Mouse (Mus musculus) neural tube, embryonic 15.5 days (tissue): ENCODE measurements at regions not wholly inside any gene's neighbourhood (a gene's known extent, or its start where the extent isn't known, plus 50 kb on each side); places are given as distances from the start of the nearest gene placed in this dataset.
A peak's percentile ranks its signal among the peaks of the same experiment; 100 is the strongest.
"Not testable (repeated sequence)": the region's sequence is repeated elsewhere in the genome, so short reads cannot be mapped to it uniquely, and the experiment has no call there.

ENCODE experiments used
- ATAC-seq: fragments of 200-750 bp; cut with Nextera tagmentation; 2 replicates; pipeline ENCODE4 v1.8.0; 2017; ENCODE audit warnings: mild to moderate bottlenecking, moderate TSS enrichment, moderate library complexity; ENCODE audit not compliant: low FRiP score
- H3K27ac ChIP-seq: fragments of 300-500 bp; sonication (generic); replicated peaks from 2 replicates; pipeline ENCODE4 v1.5.1; 2015; ENCODE audit warnings: mild to moderate bottlenecking, inconsistent platforms
- H3K27me3 ChIP-seq: fragments of 300-500 bp; sonication (generic); replicated peaks from 2 replicates; pipeline ENCODE4 v1.6.1; 2015; ENCODE audit warnings: inconsistent platforms
- H3K36me3 ChIP-seq: fragments of 300-500 bp; sonication (generic); 2 replicates; pipeline ENCODE4 v1.6.1; 2015; ENCODE audit warnings: inconsistent platforms
- H3K4me1 ChIP-seq: fragments of 300-500 bp; sonication (generic); 2 replicates; pipeline ENCODE4 v1.6.1; 2015; ENCODE audit warnings: inconsistent platforms
- H3K4me2 ChIP-seq: fragments of 300-500 bp; sonication (generic); 2 replicates; pipeline ENCODE4 v1.6.1; 2015; ENCODE audit warnings: inconsistent platforms, mild to moderate bottlenecking, moderate library complexity
- H3K4me3 ChIP-seq: fragments of 300-500 bp; sonication (generic); replicated peaks from 2 replicates; pipeline ENCODE4 v1.5.1; 2015; ENCODE audit warnings: mild to moderate bottlenecking, inconsistent platforms
- H3K9ac ChIP-seq: fragments of 300-500 bp; sonication (generic); replicated peaks from 2 replicates; pipeline ENCODE4 v1.6.1; 2015; ENCODE audit warnings: mild to moderate bottlenecking, inconsistent platforms
- H3K9me3 ChIP-seq: fragments of 300-500 bp; sonication (generic); replicated peaks from 2 replicates; pipeline ENCODE4 v1.6.1; 2016; ENCODE audit warnings: inconsistent platforms
- WGBS: fragments of 180-500 bp; shearing (Covaris S2); methylation state at CpG from one replicate; pipeline ENCODE4 v1.1.7; 2015; ENCODE audit warnings: mixed read lengths; 5-methylcytosine and 5-hydroxymethylcytosine counted together

DNA sequence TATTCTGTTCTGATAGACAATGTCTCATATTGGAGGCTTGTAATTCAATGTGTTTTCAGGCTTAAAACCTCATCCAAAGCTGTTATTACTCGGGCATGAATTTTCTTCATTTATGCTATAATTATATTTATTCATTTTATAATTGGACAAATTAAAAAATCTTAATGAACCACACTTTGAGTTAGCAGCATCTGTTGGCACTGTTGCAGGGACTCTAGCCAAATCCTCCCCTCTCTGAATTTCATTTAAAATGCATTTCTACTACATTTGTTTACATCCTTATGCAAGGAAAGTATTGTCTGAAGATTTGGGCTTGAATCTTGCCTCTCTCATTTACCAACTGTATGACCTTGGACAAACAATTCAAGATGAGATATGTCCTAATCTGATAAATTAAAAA lies 874.2 kb upstream of the Kirrel3 start:
- Histone ChIP-seq H3K4me3 (no peak overlapping the region), H3K27me3 (no peaks in the 10 kb centered on the region), H3K4me2 (no peak overlapping the region), H3K4me1 (no peaks in the 10 kb centered on the region), H3K36me3 (no peaks in the 10 kb centered on the region), H3K9me3 (no peaks in the 10 kb centered on the region), H3K27ac (no peak overlapping the region), H3K9ac (no peak overlapping the region)
- 81% methylated on average over 1 of the region's 1 CpGs for WGBS
- ATAC-seq = no peak

DNA sequence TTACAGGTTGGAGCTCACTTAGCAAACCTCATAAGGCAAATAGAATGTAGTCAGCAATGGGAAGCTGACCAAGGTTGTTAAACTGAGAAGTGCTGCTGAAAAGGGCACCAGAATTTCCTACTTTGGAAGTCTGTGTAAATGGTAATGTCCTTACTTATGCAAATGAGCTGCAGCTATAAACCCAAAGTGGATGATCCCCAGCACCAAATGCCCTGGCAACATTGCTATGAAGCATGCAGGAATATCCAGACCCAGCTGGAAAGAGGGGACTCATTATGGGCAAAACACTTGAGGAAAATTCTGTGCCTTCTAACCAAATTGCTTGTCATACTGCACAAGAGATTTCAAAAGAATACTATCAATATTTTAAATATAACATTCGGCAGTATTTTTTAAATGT lies 861.3 kb upstream of the Kirrel3 start:
- Histone ChIP-seq H3K9me3 (no peaks in the 10 kb centered on the region), H3K36me3 (no peaks in the 10 kb centered on the region), H3K4me1 (no peaks in the 10 kb centered on the region), H3K4me3 (no peak overlapping the region), H3K4me2 (no peak overlapping the region), H3K27me3 (no peaks in the 10 kb centered on the region), H3K27ac (no peak overlapping the region), H3K9ac (no peak overlapping the region)
- 89% methylated on average over 1 of the region's 1 CpGs for WGBS
- ATAC-seq = peak; percentile 53; the same call in 1 of the 2 replicates

DNA sequence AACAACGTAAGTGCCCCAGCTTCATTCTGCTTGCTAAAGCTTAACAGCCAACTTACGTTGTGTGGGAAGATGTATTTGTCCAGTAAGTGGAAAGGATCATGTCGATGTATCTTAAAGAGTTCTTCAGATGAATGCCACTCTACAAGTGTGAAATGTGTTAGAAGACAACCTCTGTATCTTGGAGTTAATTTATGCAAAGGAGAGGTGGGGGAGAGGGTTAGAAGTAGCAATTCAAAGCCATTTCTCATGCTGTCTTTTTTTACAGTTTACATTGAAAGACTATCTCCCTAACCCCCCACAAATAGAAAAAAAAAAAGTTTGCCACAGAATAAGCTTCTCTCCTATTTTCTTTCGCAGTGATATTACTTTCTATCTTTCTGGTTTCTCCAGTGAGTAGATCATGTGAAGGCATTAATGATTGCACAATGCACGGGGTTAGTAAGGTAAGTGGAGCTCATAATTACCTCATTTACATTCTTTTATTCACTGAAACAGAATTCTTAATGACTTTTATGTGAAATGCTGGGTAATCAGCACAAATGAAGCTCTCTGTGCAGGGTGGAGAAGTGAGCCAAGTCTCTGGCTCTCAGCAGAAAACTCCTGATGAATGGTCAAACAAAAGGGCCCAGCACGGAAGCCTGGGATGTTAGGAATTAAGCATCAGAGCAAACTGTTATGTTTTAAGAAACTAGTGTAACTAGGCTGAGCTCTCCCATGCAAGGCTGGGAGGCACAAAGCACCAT lies 855.8 kb upstream of the Kirrel3 start:
- ATAC-seq = no peak
- H3K27ac ChIP-seq = 0 out of 2 replicates have a peak overlapping the region, but pooled peaks have one; percentile 19
- H3K9me3 ChIP-seq = no peaks in the 10 kb centered on the region
- H3K36me3 ChIP-seq = no peaks in the 10 kb centered on the region
- H3K27me3 ChIP-seq = no peaks in the 10 kb centered on the region
- H3K4me2 ChIP-seq = no peak overlapping the region
- WGBS = 35% methylated on average over 6 of the region's 6 CpGs
- H3K4me3 ChIP-seq = no peak overlapping the region
- peaks cover 5% of the 10 kb centered on the region; the same call in 1 of the 2 replicates for H3K4me1 ChIP-seq
- no peak overlapping the region for H3K9ac ChIP-seq

DNA sequence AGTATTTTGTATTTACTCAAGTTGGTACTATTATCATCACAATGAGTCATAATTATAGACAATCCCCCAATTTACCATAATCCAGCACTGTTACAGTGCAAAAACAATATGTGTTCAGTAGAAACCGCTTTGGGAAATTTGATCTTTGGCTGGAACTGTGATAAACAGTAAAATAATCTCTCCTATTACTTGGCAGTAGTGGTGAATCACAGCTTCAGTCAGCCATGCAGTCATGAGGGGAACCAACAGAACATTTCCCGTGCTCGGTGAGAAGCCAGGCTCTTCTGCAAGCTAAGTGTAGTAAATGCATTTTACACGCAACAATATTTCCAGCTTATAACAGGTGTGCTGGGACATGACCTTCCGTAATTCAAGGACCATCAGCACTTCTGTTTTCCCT lies 822.7 kb upstream of the Kirrel3 start:
- WGBS = 65% methylated on average over 5 of the region's 5 CpGs
- no peak overlapping the region for H3K9ac ChIP-seq

DNA sequence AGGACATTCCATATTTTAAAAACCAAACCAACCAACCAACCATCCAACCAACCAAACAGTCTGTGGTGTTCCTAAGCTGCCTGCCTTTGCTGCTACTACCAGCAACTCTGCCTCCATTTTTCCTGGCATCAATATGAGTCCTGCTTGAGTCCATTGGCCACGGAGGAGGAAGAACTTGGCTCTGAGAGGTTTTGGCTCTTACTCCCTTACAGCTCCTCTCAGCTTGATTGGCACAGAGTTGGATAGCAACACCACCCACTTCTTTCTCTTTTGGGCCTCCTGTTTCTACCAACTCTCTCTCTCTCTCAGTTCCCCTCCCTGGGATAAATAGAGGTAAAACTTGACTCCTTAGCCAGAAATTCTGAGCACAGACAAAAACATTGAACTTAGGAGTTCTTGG lies 804.6 kb upstream of the Kirrel3 start:
- Histone ChIP-seq H3K27ac (no peak overlapping the region), H3K4me1 (no peaks in the 10 kb centered on the region), H3K36me3 (no peaks in the 10 kb centered on the region), H3K9ac (no peak overlapping the region), H3K4me2 (no peak overlapping the region), H3K4me3 (no peak overlapping the region), H3K27me3 (no peaks in the 10 kb centered on the region), H3K9me3 (no peaks in the 10 kb centered on the region)
- 36% methylated on average over 1 of the region's 1 CpGs for WGBS
- no peak for ATAC-seq

More for the DNA sequence above, 822.7 kb upstream of the Kirrel3 start:
- H3K36me3 ChIP-seq = no peaks in the 10 kb centered on the region
- no peaks in the 10 kb centered on the region for H3K9me3 ChIP-seq
- no peaks in the 10 kb centered on the region for H3K4me1 ChIP-seq
- H3K27me3 ChIP-seq = no peaks in the 10 kb centered on the region
- no peak for ATAC-seq
- H3K27ac ChIP-seq = no peak overlapping the region
- no peak overlapping the region for H3K4me2 ChIP-seq
- H3K4me3 ChIP-seq = no peak overlapping the region

DNA sequence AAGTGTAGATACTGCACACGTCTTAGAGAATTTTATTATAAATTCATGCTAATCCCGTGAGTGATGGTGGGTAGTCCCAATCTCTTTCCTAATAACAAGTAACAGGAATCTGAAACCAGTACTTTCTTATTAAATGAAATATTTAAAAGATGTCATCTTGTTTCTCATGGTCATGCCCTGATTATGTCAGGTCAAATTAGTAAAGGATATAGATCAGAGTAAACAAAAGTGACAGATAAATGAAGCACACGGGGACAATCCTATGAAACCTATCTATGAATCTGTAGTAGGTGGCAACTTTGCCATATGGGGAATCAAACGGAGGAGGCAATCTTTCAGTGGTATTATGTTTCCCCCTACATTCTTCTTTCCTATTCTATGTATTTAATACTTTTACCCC lies 794.0 kb upstream of the Kirrel3 start:
- no peak overlapping the region for H3K9ac ChIP-seq
- no peak for ATAC-seq
- H3K27me3 ChIP-seq = no peaks in the 10 kb centered on the region
- no peaks in the 10 kb centered on the region for H3K9me3 ChIP-seq
- H3K4me2 ChIP-seq = no peak overlapping the region
- no peaks in the 10 kb centered on the region for H3K4me1 ChIP-seq
- H3K36me3 ChIP-seq = no peaks in the 10 kb centered on the region
- 81% methylated on average over 4 of the region's 4 CpGs for WGBS
- H3K27ac ChIP-seq = no peak overlapping the region
- no peak overlapping the region for H3K4me3 ChIP-seq

DNA sequence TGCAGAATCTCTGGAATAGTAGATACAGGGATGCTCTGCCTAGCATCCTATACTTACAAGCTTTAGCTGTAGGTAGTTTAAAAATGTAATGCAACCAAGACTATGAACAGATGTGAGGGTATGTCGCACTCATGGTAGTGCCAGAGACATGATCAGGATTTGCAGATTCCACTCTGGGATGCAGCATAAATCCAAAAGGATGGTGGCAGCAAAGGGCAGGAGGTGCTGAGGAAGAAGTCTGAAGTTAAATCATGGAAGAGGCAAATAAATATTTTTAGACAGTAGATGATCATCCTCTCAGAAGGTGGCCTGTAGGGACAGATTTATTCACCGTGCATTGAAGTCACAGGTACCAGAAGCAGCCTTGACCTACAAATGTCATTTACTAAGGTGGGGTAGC lies 768.1 kb upstream of the Kirrel3 start:
- Histone ChIP-seq H3K27me3 (no peaks in the 10 kb centered on the region), H3K4me2 (no peak overlapping the region), H3K4me1 (no peaks in the 10 kb centered on the region), H3K4me3 (no peak overlapping the region), H3K9me3 (no peaks in the 10 kb centered on the region), H3K9ac (no peak overlapping the region), H3K27ac (no peak overlapping the region), H3K36me3 (no peaks in the 10 kb centered on the region)
- 82% methylated on average over 2 of the region's 2 CpGs for WGBS
- no peak for ATAC-seq

DNA sequence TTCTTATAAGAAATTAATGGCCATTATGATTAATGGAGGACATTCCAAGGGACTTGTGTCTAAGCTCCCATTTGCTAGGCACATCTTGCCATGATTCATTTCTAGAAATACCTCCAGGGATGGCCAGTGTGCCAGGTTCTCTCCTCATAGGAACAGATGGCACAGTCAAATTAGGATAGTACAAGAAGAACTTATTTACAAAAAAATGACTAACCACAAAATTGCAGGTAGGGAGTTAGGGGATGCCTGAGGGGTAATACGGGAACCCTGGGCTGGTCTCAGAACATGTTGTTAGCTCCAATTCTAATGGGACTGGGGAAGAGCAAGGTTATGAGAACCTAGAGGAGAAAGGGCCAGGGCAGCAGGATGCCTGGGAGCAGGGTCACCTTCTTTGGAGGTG lies 760.9 kb upstream of the Kirrel3 start:
- H3K4me2 ChIP-seq = no peak overlapping the region
- no peaks in the 10 kb centered on the region for H3K27me3 ChIP-seq
- H3K9ac ChIP-seq = no peak overlapping the region
- no peaks in the 10 kb centered on the region for H3K9me3 ChIP-seq
- no peaks in the 10 kb centered on the region for H3K36me3 ChIP-seq
- H3K4me3 ChIP-seq = no peak overlapping the region
- WGBS = 77% methylated on average over 1 of the region's 1 CpGs
- no peak overlapping the region for H3K27ac ChIP-seq
- no peaks in the 10 kb centered on the region for H3K4me1 ChIP-seq
- ATAC-seq = no peak

DNA sequence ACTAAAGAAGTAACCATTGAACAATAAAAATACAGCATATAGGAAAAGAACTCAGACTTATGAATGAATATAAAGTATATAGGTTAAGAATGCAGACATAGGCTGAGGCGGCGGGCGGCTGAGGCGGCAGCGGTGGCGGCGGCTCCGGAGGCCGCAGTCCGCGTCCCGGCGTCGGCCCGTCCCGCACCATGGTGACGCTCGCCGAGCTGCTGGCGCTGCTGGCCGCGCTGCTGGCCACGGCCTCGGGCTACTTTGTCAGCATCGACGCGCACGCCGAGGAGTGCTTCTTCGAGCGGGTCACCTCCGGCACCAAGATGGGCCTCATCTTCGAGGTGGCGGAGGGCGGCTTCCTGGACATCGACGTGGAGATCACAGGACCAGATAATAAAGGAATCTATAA lies 757.6 kb upstream of the Kirrel3 start:
- H3K27me3 ChIP-seq, H3K27ac ChIP-seq: not testable (repeated sequence)
- 74% methylated on average over 20 of the region's 37 CpGs for WGBS

DNA sequence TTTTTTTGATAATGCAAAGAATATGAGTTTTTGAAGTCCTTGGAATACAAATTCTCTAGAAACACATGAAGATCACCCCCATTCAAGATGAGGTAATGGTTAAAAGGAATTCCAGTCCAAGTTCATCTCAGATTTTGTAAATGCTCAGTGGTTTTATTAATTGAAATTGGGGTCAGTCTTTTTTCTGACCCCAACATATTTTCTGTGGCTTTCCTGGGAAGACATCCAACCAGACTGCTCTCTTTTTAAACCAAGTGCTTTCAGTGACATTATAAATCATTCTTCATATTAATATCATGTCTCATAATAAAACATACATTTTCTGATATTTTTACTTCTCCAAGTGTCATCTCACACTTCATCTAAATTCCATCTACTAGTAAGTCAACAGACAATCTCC lies 725.0 kb upstream of the Kirrel3 start:
- Histone ChIP-seq H3K9ac (no peak overlapping the region), H3K4me1 (no peaks in the 10 kb centered on the region), H3K4me3 (no peak overlapping the region), H3K27ac (no peak overlapping the region), H3K4me2 (no peak overlapping the region), H3K9me3 (no peaks in the 10 kb centered on the region), H3K27me3 (no peaks in the 10 kb centered on the region), H3K36me3 (no peaks in the 10 kb centered on the region)
- no peak for ATAC-seq

More for the DNA sequence above, 757.6 kb upstream of the Kirrel3 start:
- H3K4me2 ChIP-seq, H3K9ac ChIP-seq, H3K4me3 ChIP-seq, ATAC-seq, H3K4me1 ChIP-seq, H3K36me3 ChIP-seq, H3K9me3 ChIP-seq: not testable (repeated sequence)

DNA sequence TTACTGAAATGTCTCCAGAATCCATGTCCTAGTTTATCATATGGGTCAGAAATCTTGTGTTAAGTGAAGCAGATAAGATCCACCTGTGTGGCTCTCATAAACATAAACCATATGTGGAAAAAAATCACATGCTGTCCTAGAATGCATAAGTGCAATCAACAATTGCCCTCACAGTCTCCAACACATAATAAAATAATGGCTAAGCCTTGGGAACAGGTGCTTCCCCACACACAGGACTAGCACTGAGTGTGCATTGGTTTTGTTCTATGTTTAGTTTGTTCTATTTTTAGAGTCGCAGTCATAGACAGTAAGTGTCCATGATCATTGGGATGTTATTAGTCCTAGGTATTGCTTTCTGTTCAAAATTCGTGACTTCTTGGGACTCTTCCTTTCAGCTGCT lies 719.5 kb upstream of the Kirrel3 start:
- WGBS = 79% methylated on average over 2 of the region's 2 CpGs
- no peaks in the 10 kb centered on the region for H3K36me3 ChIP-seq
- no peak for ATAC-seq
- H3K4me3 ChIP-seq = no peak overlapping the region
- no peaks in the 10 kb centered on the region for H3K4me1 ChIP-seq
- H3K9me3 ChIP-seq = no peaks in the 10 kb centered on the region
- no peak overlapping the region for H3K4me2 ChIP-seq
- no peaks in the 10 kb centered on the region for H3K27me3 ChIP-seq
- no peak overlapping the region for H3K27ac ChIP-seq
- H3K9ac ChIP-seq = no peak overlapping the region

DNA sequence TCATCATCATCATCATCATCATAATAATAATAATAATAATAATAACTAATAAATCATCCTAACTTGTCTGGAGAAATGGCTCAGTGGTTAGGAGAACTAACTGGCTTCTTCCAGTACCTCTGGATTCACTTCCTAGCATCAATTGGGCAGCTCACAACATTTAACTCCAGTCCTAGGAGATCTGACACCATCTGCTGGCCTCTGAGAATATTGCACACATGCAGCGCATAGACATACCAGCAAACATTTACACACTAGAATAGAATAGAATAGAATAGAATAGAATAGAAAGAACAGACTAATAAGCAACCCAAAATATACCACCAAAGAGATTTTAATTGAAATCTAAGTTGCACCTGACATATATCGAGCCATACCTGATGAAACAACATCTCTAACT lies 715.9 kb upstream of the Kirrel3 start:
- WGBS = 97% methylated on average over 2 of the region's 2 CpGs

More for the DNA sequence above, 715.9 kb upstream of the Kirrel3 start:
- H3K4me2 ChIP-seq = no peak overlapping the region
- H3K9ac ChIP-seq = no peak overlapping the region
- no peaks in the 10 kb centered on the region for H3K4me1 ChIP-seq
- no peaks in the 10 kb centered on the region for H3K9me3 ChIP-seq
- no peaks in the 10 kb centered on the region for H3K36me3 ChIP-seq
- H3K27me3 ChIP-seq = no peaks in the 10 kb centered on the region
- H3K4me3 ChIP-seq = no peak overlapping the region
- no peak overlapping the region for H3K27ac ChIP-seq
- ATAC-seq = no peak
